Comparison of ENCODE assay signal across 11 mouse cellular contexts in genomic region chr15:8200317-8200716, GRCm38 (mm10). TPM values are rescaled to one million over a fixed set of nuclear protein-coding genes. Genes with fewer than 3 reads are reported as not detected.
DNase-seq lines count a peak whose midpoint lies in the region; TF ChIP-seq lines count a peak whose summit lies in the region.
"Had no signal": no experiment of that assay in that cellular context is flagged by ENCODE, and none has a peak within 500 bp of the region (broad histone marks: within the 10 kb centered on the region; RNA-seq: fewer than 3 reads in every experiment).

No protein-coding gene starts in this region.

- H3K4me3 ChIP-seq in kidney, adult 2 months (ENCODE audit: insufficient read depth, low read depth, low read length) = no peak overlapping the region
- H3K4me3 ChIP-seq: embryonic facial prominence, embryonic 13.5 days; forebrain, embryonic 13.5 days had no signal

- TF ChIP-seq POLR2A in kidney, adult 2 months (IDR thresholded peaks at IDR 0.05; ENCODE audit: low read depth, low read length) = no peak

- H3K27ac ChIP-seq in kidney, adult 2 months (ENCODE audit: insufficient read depth, low read depth, low read length) = no peak overlapping the region
- H3K27ac ChIP-seq: embryonic facial prominence, embryonic 13.5 days; forebrain, embryonic 13.5 days had no signal

- peak; percentile 34; the same call in 1 of the 2 replicates for TF ChIP-seq CTCF in kidney, adult 2 months (conservative IDR thresholded peaks at IDR 0.05; ENCODE audit: insufficient read depth, insufficient read length, low read depth, low read length)

- no peaks in the 10 kb centered on the region for H3K27me3 ChIP-seq in kidney, adult 2 months (replicated peaks; ENCODE audit: control insufficient read depth, insufficient read depth, low read length)
- H3K27me3 ChIP-seq: embryonic facial prominence, embryonic 13.5 days; forebrain, embryonic 13.5 days had no signal

- peaks cover 2% of the 10 kb centered on the region for H3K36me3 ChIP-seq in kidney, adult 2 months (ENCODE audit: control insufficient read depth, insufficient read depth, low read length)

- no peak for DNase-seq in kidney, adult 2 months
- DNase-seq in kidney, postnatal 25 days = no peak
- DNase-seq in thymus, postnatal 25 days = peak; percentile 4
- DNase-seq in thymus, adult 18-20 months = no peak
- DNase-seq in NIH3T3 (ENCODE audit: low read depth) = peak; percentile 15
- DNase-seq in urinary bladder, postnatal 14 days (ENCODE audit: low spot score) = no peak
- DNase-seq in heart, postnatal 10 days = no peak
- DNase-seq: cerebellum, adult 9-11 months; lung, adult 18-20 months had no signal

- no peaks in the 10 kb centered on the region for H3K4me1 ChIP-seq in kidney, adult 2 months (ENCODE audit: control insufficient read depth, insufficient read depth, low read length)
- H3K4me1 ChIP-seq: embryonic facial prominence, embryonic 13.5 days; forebrain, embryonic 13.5 days had no signal

- intact Hi-C loops in heart, postnatal 10 days (cut with DNase I) = no loop called here

RNA-seq across cellular contexts. Expression of gene Cplane1, which starts 31.4 kb away (rescaled TPM):
- polyA plus RNA-seq in kidney, adult 2 months (2012; rRNA removed) = 3.2 TPM in 2 replicates
- 1 to 10 TPM; 7.3 to 7.5 TPM for total RNA-seq in heart, postnatal 10 days (2021)

Comparison
In these comparisons a context has a peak if more than half of its experiments do, and no peak if none do; other contexts are left out.
1. DNase-seq: peak in thymus, postnatal 25 days (single experiment) and NIH3T3 (single experiment); none in kidney, adult 2 months (single experiment), kidney, postnatal 25 days (0 of 2), thymus, adult 18-20 months (0 of 2), urinary bladder, postnatal 14 days (single experiment) and heart, postnatal 10 days (0 of 2).